Mouse (Mus musculus): ENCODE results near the gene Siae. TPM values are rescaled to one million over a fixed set of nuclear protein-coding genes. Genes with fewer than 3 reads are reported as not detected.
A peak's percentile ranks its signal among the peaks of the same experiment; 100 is the strongest.

The Siae gene
- polyA plus RNA-seq, 1 experiment from 2014 or later: 5.0 TPM

DNA sequence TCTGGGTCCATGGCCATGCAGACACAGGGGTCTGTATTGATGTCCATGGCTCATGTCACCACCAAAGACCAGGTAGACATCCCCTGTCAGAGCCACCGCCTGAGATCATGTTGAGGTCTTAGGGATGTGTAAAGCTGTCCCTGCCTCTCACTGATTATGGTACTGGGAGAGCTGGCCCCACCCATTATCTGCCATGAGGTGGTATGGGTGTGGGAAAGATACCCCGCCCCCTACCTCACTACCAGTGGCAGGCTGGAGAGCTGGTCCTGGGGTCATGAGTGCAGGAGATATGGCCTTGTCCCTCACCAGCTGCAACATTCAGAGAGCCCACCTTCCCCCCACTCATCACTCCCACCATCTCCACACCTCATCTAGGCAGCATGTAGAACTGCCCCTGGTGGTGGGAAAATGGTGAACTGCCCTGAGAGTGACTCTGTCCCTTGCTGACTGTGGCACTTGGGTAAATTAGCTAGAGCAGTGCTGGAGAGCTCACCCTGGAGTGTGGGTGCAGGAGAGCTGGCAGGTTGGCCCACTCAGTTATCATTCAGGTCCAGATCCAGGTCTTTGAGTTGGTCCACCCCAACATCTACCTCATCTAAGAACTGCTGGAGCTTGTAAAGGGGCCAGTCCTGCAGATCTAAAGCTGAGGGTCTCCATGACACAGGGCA is 45.2 kb downstream of the Siae start:
- H3K27me3 ChIP-seq (ENCODE audit: control insufficient read depth, insufficient read depth, low read length): no peaks in the 10 kb centered on the region
- DNase-seq (ENCODE audit: low spot score) (no peak), ATAC-seq (ENCODE audit: insufficient number of reproducible peaks, low FRiP score, low TSS enrichment, low read depth) (no peak)
- no peaks in the 10 kb centered on the region for H3K9me3 ChIP-seq (ENCODE audit: control insufficient read depth, low read length)
- no peak overlapping the region for H3K4me2 ChIP-seq (ENCODE audit: low read depth, severe bottlenecking)
- H3K9ac ChIP-seq (ENCODE audit: low read length): no peak overlapping the region
- no peaks in the 10 kb centered on the region for H3K36me3 ChIP-seq (ENCODE audit: control insufficient read depth, insufficient read depth, low read length)
- H3K4me1 ChIP-seq (ENCODE audit: control insufficient read depth, insufficient read depth, low read length): no peaks in the 10 kb centered on the region
- H3K4me3 ChIP-seq (ENCODE audit: low read depth, low read length): no peak overlapping the region
- WGBS: 83% methylated on average over 2 of the region's 2 CpGs
- H3K27ac ChIP-seq (replicated peaks; ENCODE audit: low read depth, low read length): no peak overlapping the region

DNA sequence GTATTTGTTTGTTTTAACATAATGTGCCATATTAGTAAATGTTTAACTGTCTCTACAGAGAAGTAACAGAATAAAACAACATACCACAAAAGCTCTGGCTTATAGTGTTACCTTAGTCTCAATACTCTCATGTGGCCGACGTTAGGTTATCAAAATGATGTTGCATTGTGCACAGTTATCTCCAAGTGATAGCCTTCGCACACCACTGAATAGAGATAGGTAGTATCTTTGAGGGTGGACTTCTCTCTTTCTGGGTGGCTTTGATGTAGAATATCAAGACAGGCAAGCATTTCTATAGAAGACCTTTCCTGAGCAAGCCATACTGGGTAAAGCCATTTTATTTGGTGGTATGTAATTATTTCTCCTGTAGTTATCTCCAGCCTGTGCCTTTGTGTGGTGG is 49.6 kb downstream of the Siae start:
- H3K27me3 ChIP-seq (ENCODE audit: control insufficient read depth, insufficient read depth, low read length): no peaks in the 10 kb centered on the region
- H3K27ac ChIP-seq (replicated peaks; ENCODE audit: low read depth, low read length): no peak overlapping the region
- H3K36me3 ChIP-seq (ENCODE audit: control insufficient read depth, insufficient read depth, low read length): no peaks in the 10 kb centered on the region
- H3K9ac ChIP-seq (ENCODE audit: low read length): no peak overlapping the region
- DNase-seq (ENCODE audit: low spot score) (no peak), ATAC-seq (ENCODE audit: insufficient number of reproducible peaks, low FRiP score, low TSS enrichment, low read depth) (no peak)
- WGBS: 91% methylated on average over 3 of the region's 3 CpGs
- no peaks in the 10 kb centered on the region for H3K4me1 ChIP-seq (ENCODE audit: control insufficient read depth, insufficient read depth, low read length)
- no peak overlapping the region for H3K4me2 ChIP-seq (ENCODE audit: low read depth, severe bottlenecking)
- no peaks in the 10 kb centered on the region for H3K9me3 ChIP-seq (ENCODE audit: control insufficient read depth, low read length)
- H3K4me3 ChIP-seq (ENCODE audit: low read depth, low read length): no peak overlapping the region

DNA sequence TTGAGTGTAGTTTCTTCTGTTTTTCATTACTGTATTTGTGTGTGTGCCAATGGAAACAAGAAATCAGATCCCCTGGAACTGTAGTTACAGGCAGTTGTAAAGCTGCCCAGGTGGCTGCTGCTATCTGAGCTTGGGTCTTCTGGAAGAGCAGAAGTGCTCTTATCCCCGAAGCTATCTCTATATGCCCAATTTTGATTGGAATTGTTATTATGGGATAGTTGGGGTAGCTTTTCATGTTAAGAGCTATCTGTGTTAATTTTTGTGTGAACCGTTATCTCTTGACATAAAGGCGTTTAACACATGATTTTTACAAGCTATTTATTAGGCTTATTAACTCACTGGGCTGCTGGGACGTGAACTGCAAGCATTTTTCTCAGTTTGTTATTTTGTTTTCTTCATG is 54.1 kb downstream of the Siae start:
- no peaks in the 10 kb centered on the region for H3K4me1 ChIP-seq (ENCODE audit: control insufficient read depth, insufficient read depth, low read length)
- no peaks in the 10 kb centered on the region for H3K9me3 ChIP-seq (ENCODE audit: control insufficient read depth, low read length)
- no peak for DNase-seq (ENCODE audit: low spot score)
- 55% methylated on average over 4 of the region's 4 CpGs for WGBS
- no peak overlapping the region for H3K9ac ChIP-seq (ENCODE audit: low read length)
- H3K4me2 ChIP-seq (ENCODE audit: low read depth, severe bottlenecking): no peak overlapping the region
- no peak for ATAC-seq (ENCODE audit: insufficient number of reproducible peaks, low FRiP score, low TSS enrichment, low read depth)
- H3K4me3 ChIP-seq (ENCODE audit: low read depth, low read length): no peak overlapping the region
- no peak overlapping the region for H3K27ac ChIP-seq (replicated peaks; ENCODE audit: low read depth, low read length)
- no peaks in the 10 kb centered on the region for H3K36me3 ChIP-seq (ENCODE audit: control insufficient read depth, insufficient read depth, low read length)
- H3K27me3 ChIP-seq (ENCODE audit: control insufficient read depth, insufficient read depth, low read length): no peaks in the 10 kb centered on the region

DNA sequence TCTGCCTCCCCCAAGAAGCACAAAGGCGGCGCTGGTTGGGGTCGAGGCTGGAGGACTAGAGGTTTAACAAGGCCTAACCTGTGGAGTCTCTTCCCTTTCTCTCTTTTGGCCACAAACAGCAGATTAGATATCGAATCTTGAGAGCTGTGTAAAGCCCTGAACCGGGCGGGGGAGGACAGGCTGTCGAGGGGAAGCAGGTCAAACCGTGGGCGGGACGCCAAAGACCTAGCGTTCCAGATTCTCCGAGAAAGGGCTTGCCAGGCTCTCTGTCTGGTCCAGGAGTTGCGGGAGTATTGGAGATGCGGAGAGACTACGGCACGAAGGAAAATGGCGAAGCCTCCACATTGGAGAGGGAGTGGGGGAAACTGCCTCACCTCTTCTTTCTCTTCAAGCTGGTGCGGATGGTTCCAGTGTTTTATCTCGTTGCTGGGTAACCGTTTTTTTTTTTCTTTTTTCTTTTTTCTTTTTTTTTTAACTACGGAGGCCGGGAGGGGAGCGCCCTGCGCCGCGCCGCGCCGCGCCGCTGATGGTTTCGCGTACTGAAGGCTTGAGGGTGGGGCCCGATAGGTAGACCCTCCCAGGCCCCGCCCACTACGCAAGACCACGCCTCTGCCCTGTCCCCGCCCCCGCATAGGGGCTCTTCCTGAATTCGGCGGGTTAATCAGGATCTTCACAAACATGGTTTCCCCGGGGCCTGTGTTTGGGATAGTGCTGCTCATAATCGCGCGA is 57.8 kb downstream of the Siae start, which contains the start of gene Spa17:
Gene Spa17 (minus strand): TSS at position 541 of the 729 bp plus-strand sequence.
- WGBS: under 1% methylated on average over 44 of the region's 45 CpGs
- peak; percentile 94 for DNase-seq (ENCODE audit: low spot score)
- Histone ChIP-seq H3K27ac (replicated peaks; ENCODE audit: low read depth, low read length) (no peak within 1 kb of the TSS), H3K9me3 (ENCODE audit: control insufficient read depth, low read length) (no peaks in the 10 kb centered on the region), H3K4me3 (ENCODE audit: low read depth, low read length) (peak within 1 kb of the TSS; percentile 60), H3K27me3 (ENCODE audit: control insufficient read depth, insufficient read depth, low read length) (no peaks in the 10 kb centered on the region), H3K4me2 (ENCODE audit: low read depth, severe bottlenecking) (peak within 1 kb of the TSS; percentile 73), H3K36me3 (ENCODE audit: control insufficient read depth, insufficient read depth, low read length) (no peaks in the 10 kb centered on the region), H3K9ac (ENCODE audit: low read length) (peak within 1 kb of the TSS; percentile 78), H3K4me1 (ENCODE audit: control insufficient read depth, insufficient read depth, low read length) (no peaks in the 10 kb centered on the region)
- ATAC-seq (ENCODE audit: insufficient number of reproducible peaks, low FRiP score, low TSS enrichment, low read depth): peak; percentile 94

DNA sequence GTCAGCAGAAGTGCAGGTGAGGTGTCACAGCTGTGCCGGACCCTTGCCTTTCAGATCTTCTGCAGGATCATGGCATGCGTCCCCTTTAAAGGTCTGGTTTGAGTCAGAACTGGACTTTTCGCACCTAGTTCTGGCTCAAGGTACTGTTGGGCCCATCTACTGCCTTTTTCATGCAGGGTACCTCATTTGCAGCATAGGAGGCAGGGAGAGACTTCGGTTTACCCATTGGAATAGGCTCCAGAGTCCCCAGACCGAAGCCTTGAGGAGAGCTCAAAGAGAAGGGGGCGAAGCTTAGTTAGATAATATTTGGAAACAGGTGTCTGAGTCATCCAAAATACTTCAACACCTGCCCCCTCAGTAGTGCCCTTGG is 58.4 kb downstream of the Siae start:
- no peak overlapping the region for H3K27ac ChIP-seq (replicated peaks; ENCODE audit: low read depth, low read length)
- no peak overlapping the region; the same call in 1 of the 2 replicates for H3K9ac ChIP-seq (ENCODE audit: low read length)
- peak; percentile 73 for ATAC-seq (ENCODE audit: insufficient number of reproducible peaks, low FRiP score, low TSS enrichment, low read depth)
- H3K4me1 ChIP-seq (ENCODE audit: control insufficient read depth, insufficient read depth, low read length): no peaks in the 10 kb centered on the region
- H3K4me2 ChIP-seq (ENCODE audit: low read depth, severe bottlenecking): peak overlapping the region; percentile 73
- 25% methylated on average over 6 of the region's 6 CpGs for whole genome bisulfite sequencing
- H3K4me3 ChIP-seq (ENCODE audit: low read depth, low read length): peak overlapping the region; percentile 60
- H3K36me3 ChIP-seq (ENCODE audit: control insufficient read depth, insufficient read depth, low read length): no peaks in the 10 kb centered on the region
- DNase-seq (ENCODE audit: low spot score): no peak
- H3K27me3 ChIP-seq (ENCODE audit: control insufficient read depth, insufficient read depth, low read length): no peaks in the 10 kb centered on the region
- no peaks in the 10 kb centered on the region for H3K9me3 ChIP-seq (ENCODE audit: control insufficient read depth, low read length)

DNA sequence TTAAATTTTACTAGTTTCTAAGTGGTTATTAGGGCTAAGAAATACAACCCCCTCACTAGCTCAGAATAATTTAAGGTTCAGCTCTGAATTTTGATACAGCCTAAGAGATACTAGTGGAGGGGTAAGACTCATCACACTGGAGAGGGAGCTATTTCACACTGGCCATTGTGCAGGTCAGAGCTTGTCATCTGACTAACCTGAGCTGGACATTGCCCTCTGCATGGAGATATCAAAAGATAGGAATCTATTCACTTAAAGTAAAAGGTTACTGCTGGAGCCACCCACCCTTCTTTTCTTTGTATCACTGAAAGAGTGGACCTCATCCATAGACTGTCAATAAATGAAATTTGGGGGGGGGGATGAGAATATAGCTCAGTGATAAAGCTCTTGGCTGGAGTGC is 58.8 kb downstream of the Siae start:
- Histone ChIP-seq H3K4me1 (ENCODE audit: control insufficient read depth, insufficient read depth, low read length) (no peaks in the 10 kb centered on the region), H3K27me3 (ENCODE audit: control insufficient read depth, insufficient read depth, low read length) (no peaks in the 10 kb centered on the region), H3K4me3 (ENCODE audit: low read depth, low read length) (no peak overlapping the region), H3K9ac (ENCODE audit: low read length) (no peak overlapping the region), H3K36me3 (ENCODE audit: control insufficient read depth, insufficient read depth, low read length) (no peaks in the 10 kb centered on the region), H3K4me2 (ENCODE audit: low read depth, severe bottlenecking) (peak overlapping the region; percentile 73; the same call in 1 of the 2 replicates), H3K27ac (replicated peaks; ENCODE audit: low read depth, low read length) (no peak overlapping the region), H3K9me3 (ENCODE audit: control insufficient read depth, low read length) (no peaks in the 10 kb centered on the region)
- no peak for DNase-seq (ENCODE audit: low spot score)
- ATAC-seq (ENCODE audit: insufficient number of reproducible peaks, low FRiP score, low TSS enrichment, low read depth): peak; percentile 24; the same call in 1 of the 2 replicates

DNA sequence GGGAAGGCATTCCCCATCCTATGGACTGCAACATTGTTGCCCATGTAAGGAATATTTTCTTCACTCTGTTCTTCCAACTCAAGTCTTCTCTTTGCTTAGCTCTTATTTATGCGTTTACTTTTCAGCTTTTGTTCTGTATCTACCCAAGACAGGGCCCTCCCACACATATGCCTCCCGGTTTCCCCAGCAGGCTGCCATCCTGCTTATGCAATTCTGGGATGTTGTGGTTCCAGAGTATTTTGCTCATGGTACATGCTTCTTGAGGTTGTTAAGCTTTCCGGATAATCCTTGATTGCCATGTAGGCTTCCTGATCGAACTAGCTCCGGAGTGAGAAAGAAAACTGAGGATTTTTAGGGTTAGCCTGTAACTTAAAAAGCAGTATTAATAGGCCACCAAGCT is 59.7 kb downstream of the Siae start:
- H3K4me3 ChIP-seq (ENCODE audit: low read depth, low read length): no peak overlapping the region
- no peak overlapping the region for H3K4me2 ChIP-seq (ENCODE audit: low read depth, severe bottlenecking)
- no peak for ATAC-seq (ENCODE audit: insufficient number of reproducible peaks, low FRiP score, low TSS enrichment, low read depth)
- H3K9ac ChIP-seq (ENCODE audit: low read length): no peak overlapping the region
- no peak overlapping the region for H3K27ac ChIP-seq (replicated peaks; ENCODE audit: low read depth, low read length)
- H3K4me1 ChIP-seq (ENCODE audit: control insufficient read depth, insufficient read depth, low read length): no peaks in the 10 kb centered on the region
- no peaks in the 10 kb centered on the region for H3K36me3 ChIP-seq (ENCODE audit: control insufficient read depth, insufficient read depth, low read length)
- H3K9me3 ChIP-seq (ENCODE audit: control insufficient read depth, low read length): no peaks in the 10 kb centered on the region
- H3K27me3 ChIP-seq (ENCODE audit: control insufficient read depth, insufficient read depth, low read length): no peaks in the 10 kb centered on the region
- 63% methylated on average over 5 of the region's 5 CpGs for WGBS
- no peak for DNase-seq (ENCODE audit: low spot score)

DNA sequence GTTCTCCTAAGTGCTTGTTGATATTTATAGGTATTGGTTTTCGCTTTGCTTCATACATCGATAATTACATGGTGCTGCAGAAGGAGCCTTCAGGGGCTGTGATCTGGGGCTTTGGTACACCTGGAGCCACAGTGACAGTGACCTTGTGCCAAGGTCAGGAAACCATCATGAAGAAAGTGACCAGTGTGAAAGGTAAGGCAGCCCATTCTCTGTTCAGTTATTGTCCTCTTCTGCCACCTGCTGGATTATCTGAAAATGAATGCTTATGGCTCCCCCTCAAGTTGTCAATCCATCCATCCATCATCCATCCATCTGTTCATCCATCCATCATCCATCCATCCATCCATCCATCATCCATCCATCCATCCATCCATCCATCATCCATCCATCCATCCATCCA is 61.3 kb downstream of the Siae start:
- ATAC-seq (ENCODE audit: insufficient number of reproducible peaks, low FRiP score, low TSS enrichment, low read depth): no peak
- no peaks in the 10 kb centered on the region for H3K27me3 ChIP-seq (ENCODE audit: control insufficient read depth, insufficient read depth, low read length)
- WGBS: 50% methylated on average over 2 of the region's 2 CpGs
- no peaks in the 10 kb centered on the region for H3K4me1 ChIP-seq (ENCODE audit: control insufficient read depth, insufficient read depth, low read length)
- H3K27ac ChIP-seq (replicated peaks; ENCODE audit: low read depth, low read length): no peak overlapping the region
- H3K9me3 ChIP-seq (ENCODE audit: control insufficient read depth, low read length): no peaks in the 10 kb centered on the region
- H3K9ac ChIP-seq (ENCODE audit: low read length): no peak overlapping the region
- no peaks in the 10 kb centered on the region for H3K36me3 ChIP-seq (ENCODE audit: control insufficient read depth, insufficient read depth, low read length)
- H3K4me3 ChIP-seq (ENCODE audit: low read depth, low read length): no peak overlapping the region
- DNase-seq (ENCODE audit: low spot score): peak; percentile 32
- H3K4me2 ChIP-seq (ENCODE audit: low read depth, severe bottlenecking): no peak overlapping the region

Measured in limb, embryonic 11.5 days (tissue).